8 mouse cellular contexts compared by ENCODE assay signal in genomic region chr4:33310840-33311437, GRCm38 (mm10). TPM values are rescaled to one million over a fixed set of nuclear protein-coding genes. Genes with fewer than 3 reads are reported as not detected.
A peak's percentile ranks its signal among the peaks of the same experiment; 100 is the strongest.
DNase-seq lines count a peak whose midpoint lies in the region; ATAC-seq and TF ChIP-seq lines count a peak whose summit lies in the region.

No protein-coding gene starts in this region.

- no peak for DNase-seq in kidney, adult 8-10 months
- DNase-seq in hindbrain, embryonic 14.5 days (ENCODE audit: low spot score): peak; percentile 30
- DNase-seq in frontal cortex, postnatal 10 days (ENCODE audit: low spot score in 2 of 2): no peak
- no peak for DNase-seq in right cerebral cortex, adult 18-20 months
- no peak for DNase-seq in embryo, embryonic 10 days (ENCODE audit: low spot score)

- no peaks in the 10 kb centered on the region; the same call in 1 of the 2 replicates for H3K36me3 ChIP-seq in kidney, embryonic 14.5 days (ENCODE audit: control insufficient read depth, insufficient read depth, low read length)
- no peaks in the 10 kb centered on the region for H3K36me3 ChIP-seq in hindbrain, embryonic 14.5 days (replicated peaks; ENCODE audit: control insufficient read depth, insufficient read depth)
- H3K36me3 ChIP-seq in midbrain, embryonic 15.5 days (replicated peaks): no peaks in the 10 kb centered on the region

- peak overlapping the region; percentile 72 for H3K4me2 ChIP-seq in kidney, embryonic 14.5 days (replicated peaks; ENCODE audit: low read depth, low read length)
- peak overlapping the region; percentile 85 for H3K4me2 ChIP-seq in hindbrain, embryonic 14.5 days (replicated peaks)
- H3K4me2 ChIP-seq in midbrain, embryonic 15.5 days: peak overlapping the region; percentile 67

- no peak for TF ChIP-seq CTCF in bone marrow macrophage, adult 2 months (IDR thresholded peaks at IDR 0.05; ENCODE audit: low read depth, low read length)

- peak overlapping the region; percentile 84 for H3K9ac ChIP-seq in kidney, embryonic 14.5 days (ENCODE audit: low read depth, low read length)
- peak overlapping the region; percentile 68 for H3K9ac ChIP-seq in hindbrain, embryonic 14.5 days
- peak overlapping the region; percentile 81 for H3K9ac ChIP-seq in midbrain, embryonic 15.5 days

- H3K4me3 ChIP-seq in kidney, embryonic 14.5 days (ENCODE audit: low read length): peak overlapping the region; percentile 78
- H3K4me3 ChIP-seq in bone marrow macrophage, adult 2 months (ENCODE audit: insufficient read depth, low read length): peak overlapping the region; percentile 89
- H3K4me3 ChIP-seq in hindbrain, embryonic 14.5 days (replicated peaks; ENCODE audit: low read length): peak overlapping the region; percentile 61
- H3K4me3 ChIP-seq in midbrain, embryonic 15.5 days: peak overlapping the region; percentile 84

- no peak for ATAC-seq in kidney, embryonic 14.5 days (ENCODE audit: low FRiP score, low TSS enrichment)
- no peak for ATAC-seq in hindbrain, embryonic 14.5 days (ENCODE audit: low FRiP score)
- no peak for ATAC-seq in midbrain, embryonic 15.5 days (replicated peaks)

- H3K27ac ChIP-seq in kidney, embryonic 14.5 days (ENCODE audit: low read depth, low read length): no peak overlapping the region
- H3K27ac ChIP-seq in bone marrow macrophage, adult 2 months (ENCODE audit: insufficient read depth, low read depth, low read length): no peak overlapping the region
- no peak overlapping the region for H3K27ac ChIP-seq in hindbrain, embryonic 14.5 days
- no peak overlapping the region for H3K27ac ChIP-seq in midbrain, embryonic 15.5 days

- H3K27me3 ChIP-seq in kidney, embryonic 14.5 days (ENCODE audit: control insufficient read depth, insufficient read depth, low read length): no peaks in the 10 kb centered on the region
- no peaks in the 10 kb centered on the region for H3K27me3 ChIP-seq in hindbrain, embryonic 14.5 days (ENCODE audit: control insufficient read depth, insufficient read depth, low read length)
- H3K27me3 ChIP-seq in midbrain, embryonic 15.5 days (replicated peaks): no peaks in the 10 kb centered on the region

- H3K9me3 ChIP-seq in kidney, embryonic 14.5 days (ENCODE audit: control insufficient read depth, low read length): no peaks in the 10 kb centered on the region
- H3K9me3 ChIP-seq in hindbrain, embryonic 14.5 days (ENCODE audit: control insufficient read depth, low read length): no peaks in the 10 kb centered on the region
- H3K9me3 ChIP-seq in midbrain, embryonic 15.5 days: no peaks in the 10 kb centered on the region

- WGBS in kidney, embryonic 14.5 days: 17% methylated on average over 12 of the region's 12 CpGs
- WGBS in hindbrain, embryonic 14.5 days: 22% methylated on average over 12 of the region's 12 CpGs
- WGBS in midbrain, embryonic 15.5 days: 21% methylated on average over 12 of the region's 12 CpGs

- no peak for TF ChIP-seq POLR2A in bone marrow macrophage, adult 2 months (IDR thresholded peaks at IDR 0.05; ENCODE audit: borderline replicate concordance, low read depth, low read length)

- H3K4me1 ChIP-seq in kidney, embryonic 14.5 days (ENCODE audit: control insufficient read depth, insufficient read depth, low read length): peaks cover 5% of the 10 kb centered on the region; the same call in 1 of the 2 replicates
- peaks cover 5% of the 10 kb centered on the region for H3K4me1 ChIP-seq in bone marrow macrophage, adult 2 months (ENCODE audit: control insufficient read depth, insufficient read depth, low read length)
- H3K4me1 ChIP-seq in hindbrain, embryonic 14.5 days (replicated peaks; ENCODE audit: control insufficient read depth, insufficient read depth, low read length): peaks cover 9% of the 10 kb centered on the region
- H3K4me1 ChIP-seq in midbrain, embryonic 15.5 days: peaks cover 17% of the 10 kb centered on the region

RNA-seq across cellular contexts. Expression of gene Rngtt, which starts 0.8 kb away (rescaled TPM):
- 22.4 and 26.7 TPM in 2 replicates for polyA plus RNA-seq in kidney, embryonic 14.5 days (2014; fragmentation: Nextera tagmentation; extraction: Ambion mirVana)
- 17.9 and 19.4 TPM in 2 replicates for polyA plus RNA-seq in bone marrow macrophage, adult 2 months (2012; ENCODE audit: insufficient read depth, insufficient read length, missing spikeins)
- 26.5 and 26.7 TPM in 2 replicates for polyA plus RNA-seq in hindbrain, embryonic 14.5 days (2014; fragmentation: Nextera tagmentation; extraction: Ambion mirVana)
- 21.2 and 22.5 TPM in 2 replicates for polyA plus RNA-seq in midbrain, embryonic 15.5 days (2015; fragmentation: Nextera tagmentation; extraction: Ambion mirVana)

RNA-seq across cellular contexts. Expression of gene Pnrc1, which starts 21.0 kb away (rescaled TPM):
- 99.0 and 113 TPM in 2 replicates for polyA plus RNA-seq in kidney, embryonic 14.5 days (2014; fragmentation: Nextera tagmentation; extraction: Ambion mirVana)
- polyA plus RNA-seq in bone marrow macrophage, adult 2 months (2012; ENCODE audit: insufficient read depth, insufficient read length, missing spikeins): 136 and 138 TPM in 2 replicates
- 61.4 and 66.3 TPM in 2 replicates for polyA plus RNA-seq in hindbrain, embryonic 14.5 days (2014; fragmentation: Nextera tagmentation; extraction: Ambion mirVana)
- 51.5 and 59.2 TPM in 2 replicates for polyA plus RNA-seq in midbrain, embryonic 15.5 days (2015; fragmentation: Nextera tagmentation; extraction: Ambion mirVana)
